Mouse (Mus musculus) mouse embryonic stem cell (cell line): ENCODE data around the gene Per1.

ENCODE experiments used
- in situ Hi-C, 2 experiments: fragments of 300-500 bp; cut with MboI; formaldehyde crosslinking; loops; 1 replicate in 1 of 2; 3 replicates in 1 of 2; pipeline ENCODE4 v1.14.3; 2019 to 2020; ENCODE audit warnings: low sequenced_read_pairs in 2 of 2, low pct_unique_long_range_greater_than_20kb in 1 of 2, mixed read lengths in 1 of 2; ENCODE audit not compliant: unreplicated experiment in 1 of 2

The Per1 gene

DNA sequence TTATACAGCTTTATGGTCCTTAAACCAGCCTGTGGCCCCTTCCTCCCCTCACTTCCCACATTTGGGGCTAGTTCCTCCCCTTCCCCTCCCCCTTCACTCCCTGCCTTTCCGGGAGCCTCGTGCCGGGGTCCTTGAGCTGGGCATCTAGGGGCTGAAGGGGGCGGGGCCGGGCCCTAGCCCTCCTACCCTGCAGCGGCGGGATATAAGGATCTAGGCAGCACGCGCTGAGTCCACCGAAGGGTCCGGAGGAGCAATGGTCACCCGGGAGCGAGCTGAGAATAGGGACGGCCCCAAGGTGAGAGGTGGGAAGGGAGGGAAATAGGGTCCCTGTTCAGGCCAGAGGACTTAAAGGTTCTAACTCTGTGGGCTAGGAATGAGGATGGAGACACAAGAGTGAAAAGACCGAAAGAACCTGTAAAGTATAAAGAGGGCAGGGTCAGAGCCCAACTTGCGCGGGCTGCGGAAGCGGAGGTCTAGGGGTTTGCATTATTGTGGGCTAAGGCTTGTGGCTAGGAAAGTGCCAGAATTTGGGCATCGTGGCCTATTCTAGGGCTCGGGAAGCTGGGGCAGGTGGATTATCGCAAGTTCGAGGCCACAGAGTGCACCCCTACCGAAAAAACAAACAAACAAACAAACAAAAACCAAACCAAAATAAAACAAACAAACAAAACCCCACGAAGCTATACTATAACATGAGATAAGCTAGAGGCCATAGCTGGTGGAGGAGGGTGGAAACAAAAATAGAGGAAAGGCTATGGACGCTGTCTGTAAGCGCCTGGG lies 25.4 kb downstream of the Per1 start, which contains the start of gene Hes7:
Gene Hes7 (plus strand): TSS at position 184 of the 780 bp plus-strand sequence.
- in situ Hi-C loops = no loop called here

DNA sequence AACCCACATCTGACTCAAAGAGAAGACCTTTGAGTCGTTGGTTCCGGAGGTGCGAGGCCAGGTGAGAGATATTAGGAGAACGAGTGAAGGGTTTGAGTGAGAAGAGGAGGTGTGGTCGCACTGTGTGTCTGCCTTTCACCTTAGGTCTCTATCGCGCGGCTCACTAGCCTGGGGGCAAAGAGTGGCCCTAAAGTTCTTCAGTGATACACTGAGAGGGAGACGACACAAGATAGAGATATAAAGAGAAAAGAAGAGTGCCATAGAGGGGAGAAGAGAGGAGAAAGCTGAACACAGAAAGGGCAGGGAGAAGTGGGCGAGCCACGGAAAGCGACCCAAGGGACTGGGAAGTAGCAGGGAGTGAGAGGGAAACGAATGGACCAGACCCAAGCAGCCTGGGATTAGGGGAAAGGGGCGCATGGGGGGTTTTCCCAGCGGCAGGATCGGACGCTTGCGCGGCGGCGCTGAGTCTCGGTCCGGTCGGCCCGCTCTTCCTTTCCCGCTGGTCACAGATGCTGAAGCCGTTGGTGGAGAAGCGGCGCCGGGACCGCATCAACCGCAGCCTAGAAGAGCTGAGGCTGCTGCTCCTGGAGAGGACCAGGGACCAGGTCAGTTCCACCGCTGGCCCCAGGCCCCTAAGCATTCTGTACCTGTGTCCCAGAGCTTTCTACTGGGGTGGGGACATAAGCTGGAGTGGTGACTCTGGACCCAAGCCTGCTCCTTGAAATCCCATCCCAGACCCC lies 26.2 kb downstream of the Per1 start:
- in situ Hi-C loops = no loop called here

DNA sequence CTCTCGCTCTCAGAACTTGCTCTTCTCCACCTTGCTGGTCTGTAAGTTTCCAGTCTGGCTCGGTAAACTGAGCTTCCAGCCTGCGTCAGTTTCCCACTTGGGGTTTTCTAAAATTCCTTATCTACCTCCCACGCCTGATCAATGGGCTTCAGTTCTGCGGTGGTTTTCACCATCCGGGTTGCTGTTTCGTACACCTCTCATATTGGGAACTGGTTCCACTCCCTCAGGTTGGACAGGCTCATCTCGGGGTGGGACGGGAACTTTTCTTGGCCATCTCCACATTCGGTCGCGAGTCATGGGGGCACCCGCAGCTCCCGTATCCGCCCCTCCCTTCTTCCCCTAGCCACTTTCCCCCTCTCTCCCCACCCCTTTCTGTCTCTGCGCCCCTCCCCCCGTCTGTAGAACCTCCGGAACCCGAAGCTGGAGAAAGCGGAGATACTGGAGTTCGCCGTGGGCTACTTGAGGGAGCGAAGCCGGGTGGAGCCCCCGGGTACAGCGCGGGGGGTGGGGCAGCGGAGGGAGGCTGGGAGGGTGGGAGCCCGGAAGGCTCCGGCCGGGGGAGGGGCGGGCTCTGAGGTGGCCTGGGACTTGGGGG lies 26.8 kb downstream of the Per1 start:
- in situ Hi-C loops = no loop called here

DNA sequence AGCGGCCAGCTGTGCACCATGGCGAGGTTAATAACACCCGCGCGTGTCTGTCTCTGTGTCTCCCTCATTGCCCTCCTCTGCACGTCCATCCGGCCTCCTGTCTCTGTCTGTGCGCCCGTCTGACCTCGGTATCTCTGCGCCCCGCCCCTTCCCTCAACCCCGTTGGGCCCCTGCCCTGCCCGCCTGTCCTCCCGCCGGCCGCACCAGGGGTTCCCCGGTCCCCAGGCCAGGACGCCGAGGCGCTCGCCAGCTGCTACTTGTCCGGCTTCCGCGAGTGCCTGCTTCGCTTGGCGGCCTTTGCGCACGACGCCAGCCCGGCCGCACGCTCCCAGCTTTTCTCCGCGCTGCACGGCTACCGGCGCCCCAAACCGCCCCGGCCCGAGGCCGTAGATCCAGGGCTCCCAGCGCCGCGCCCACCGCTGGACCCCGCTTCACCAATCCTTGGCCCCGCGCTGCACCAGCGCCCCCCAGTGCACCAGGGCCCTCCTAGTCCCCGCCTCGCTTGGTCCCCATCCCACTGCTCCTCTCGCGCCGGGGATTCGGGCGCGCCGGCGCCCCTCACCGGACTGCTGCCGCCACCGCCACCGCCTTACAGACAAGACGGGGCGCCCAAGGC lies 27.4 kb downstream of the Per1 start, which contains the start of gene 9130213A22Rik:
Gene 9130213A22Rik (minus strand): TSS at position 254 of the 616 bp plus-strand sequence.
- in situ Hi-C loops = no loop called here

DNA sequence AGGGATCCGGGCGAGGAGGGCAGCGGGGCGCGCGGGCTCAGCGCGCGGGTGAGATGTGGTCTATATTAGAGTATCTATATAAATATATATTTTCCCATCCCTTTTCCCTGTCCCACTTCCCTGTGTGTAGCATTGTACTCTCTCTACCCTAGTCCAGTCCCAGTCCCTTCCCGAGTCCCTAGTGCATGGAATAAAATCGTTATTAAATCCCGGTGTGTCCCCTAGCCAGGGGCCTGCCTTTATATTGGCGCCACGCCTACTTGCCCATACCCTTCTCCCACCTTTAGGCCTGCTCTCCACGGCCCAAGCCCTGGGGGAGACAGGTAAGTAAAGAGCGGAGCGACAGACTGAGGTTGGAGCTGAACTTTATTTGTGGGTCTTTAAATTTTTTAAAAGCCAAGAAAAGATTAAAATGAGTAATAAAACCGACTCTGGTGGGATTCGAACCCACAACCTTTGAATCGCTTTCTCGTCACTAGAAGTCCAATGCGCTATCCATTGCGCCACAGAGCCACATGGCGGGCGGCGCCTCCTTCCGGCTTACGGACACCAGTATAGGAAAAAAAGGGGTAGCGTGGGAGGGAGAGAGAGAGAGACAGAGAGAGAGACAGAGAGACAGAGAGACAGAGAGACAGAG lies 28.2 kb downstream of the Per1 start:
- in situ Hi-C loops = no loop called here

DNA sequence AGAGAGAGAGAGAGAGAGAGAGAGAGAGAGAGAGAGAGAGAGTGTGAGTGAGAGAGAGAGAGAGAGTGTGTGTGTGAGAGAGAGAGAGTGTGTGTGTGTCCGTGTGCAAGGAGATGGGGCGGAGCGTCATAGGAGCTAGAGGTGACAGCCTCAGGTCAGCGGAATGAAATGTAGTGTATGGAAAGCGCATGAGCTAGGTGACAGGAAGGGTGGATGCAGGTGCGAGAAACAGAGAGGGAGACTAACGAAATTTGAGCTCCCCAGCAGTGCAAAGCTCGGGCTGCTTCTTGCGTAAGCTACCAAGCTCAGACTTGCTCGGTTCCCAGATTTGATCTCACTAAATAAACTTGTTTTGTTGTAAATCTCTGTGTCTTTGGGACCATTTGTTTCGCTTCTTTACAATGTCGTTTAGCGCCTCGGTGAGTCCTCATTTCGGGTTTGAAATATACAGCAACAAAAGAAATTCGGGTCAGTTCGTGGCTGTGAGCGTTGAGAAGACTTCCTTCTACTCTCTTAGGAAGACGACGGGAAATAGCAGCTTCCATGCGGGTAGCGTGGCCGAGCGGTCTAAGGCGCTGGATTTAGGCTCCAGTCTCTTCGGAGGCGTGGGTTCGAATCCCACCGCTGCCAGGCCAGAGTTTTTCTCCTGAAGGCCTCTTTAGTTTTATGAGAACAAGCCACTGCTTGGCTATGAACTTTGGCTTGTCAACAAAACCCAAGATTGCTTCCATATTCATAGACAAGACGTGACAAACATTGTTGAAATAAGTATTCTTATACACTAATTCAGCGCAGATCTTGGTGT lies 28.9 kb downstream of the Per1 start:
- in situ Hi-C loops = no loop called here

DNA sequence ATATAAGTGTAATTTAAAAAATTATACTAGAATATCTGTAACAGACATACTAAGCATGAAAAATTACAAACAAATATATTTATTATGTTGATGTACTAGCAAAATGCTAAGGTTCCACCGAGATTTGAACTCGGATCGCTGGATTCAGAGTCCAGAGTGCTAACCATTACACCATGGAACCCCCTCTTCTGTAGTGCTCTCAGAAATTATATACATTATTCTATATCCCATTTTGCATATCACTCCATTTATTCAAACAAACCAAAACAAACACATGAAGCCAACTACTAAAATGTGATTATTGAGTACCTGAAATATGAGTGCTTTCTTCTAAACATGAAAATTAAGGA lies 29.5 kb downstream of the Per1 start:
- in situ Hi-C loops = no loop called here

DNA sequence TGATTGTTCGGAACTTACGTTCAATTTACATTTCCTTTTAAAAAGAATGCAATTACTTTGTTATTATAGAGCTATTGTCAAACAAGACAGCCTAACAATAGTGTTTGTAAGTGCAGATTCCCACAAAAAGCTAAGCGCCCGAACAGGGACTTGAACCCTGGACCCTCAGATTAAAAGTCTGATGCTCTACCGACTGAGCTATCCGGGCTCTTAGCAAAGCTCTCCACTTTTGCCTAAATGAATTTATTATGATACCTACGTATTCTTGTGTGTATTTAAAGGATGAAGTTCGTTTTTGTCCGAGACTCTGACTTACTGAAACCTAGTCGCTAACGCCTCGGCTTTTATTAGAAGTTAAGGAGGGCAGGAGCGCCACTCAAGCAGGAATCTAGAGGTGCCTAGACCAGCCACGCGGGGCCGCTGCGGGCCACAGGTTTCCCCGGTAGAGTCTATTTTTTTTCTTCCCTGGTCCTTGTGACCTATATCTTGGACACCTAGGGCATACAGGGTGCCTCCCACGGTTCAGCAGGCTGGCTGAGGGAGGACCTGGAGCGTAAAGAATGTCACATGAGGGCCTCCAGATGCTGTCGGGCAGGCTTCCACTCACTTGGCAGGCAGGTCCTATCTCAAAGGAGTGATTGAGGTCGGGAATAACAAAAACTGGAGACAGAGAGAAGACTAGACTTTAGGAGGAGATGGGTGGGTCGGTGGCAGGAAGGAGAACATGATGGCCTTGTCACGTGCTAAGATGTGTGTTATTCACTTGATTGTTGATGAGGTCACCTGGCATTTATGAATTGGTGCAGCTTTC lies 30.2 kb downstream of the Per1 start:
- in situ Hi-C loops = no loop called here

DNA sequence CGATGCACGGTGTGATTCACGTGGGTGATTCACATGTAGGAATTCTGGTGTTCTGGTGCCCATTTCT lies 30.7 kb downstream of the Per1 start, which contains the start of gene Aloxe3:
Gene Aloxe3 (plus strand): TSS at position 45 of the 67 bp plus-strand sequence.
- in situ Hi-C loops = no loop called here

DNA sequence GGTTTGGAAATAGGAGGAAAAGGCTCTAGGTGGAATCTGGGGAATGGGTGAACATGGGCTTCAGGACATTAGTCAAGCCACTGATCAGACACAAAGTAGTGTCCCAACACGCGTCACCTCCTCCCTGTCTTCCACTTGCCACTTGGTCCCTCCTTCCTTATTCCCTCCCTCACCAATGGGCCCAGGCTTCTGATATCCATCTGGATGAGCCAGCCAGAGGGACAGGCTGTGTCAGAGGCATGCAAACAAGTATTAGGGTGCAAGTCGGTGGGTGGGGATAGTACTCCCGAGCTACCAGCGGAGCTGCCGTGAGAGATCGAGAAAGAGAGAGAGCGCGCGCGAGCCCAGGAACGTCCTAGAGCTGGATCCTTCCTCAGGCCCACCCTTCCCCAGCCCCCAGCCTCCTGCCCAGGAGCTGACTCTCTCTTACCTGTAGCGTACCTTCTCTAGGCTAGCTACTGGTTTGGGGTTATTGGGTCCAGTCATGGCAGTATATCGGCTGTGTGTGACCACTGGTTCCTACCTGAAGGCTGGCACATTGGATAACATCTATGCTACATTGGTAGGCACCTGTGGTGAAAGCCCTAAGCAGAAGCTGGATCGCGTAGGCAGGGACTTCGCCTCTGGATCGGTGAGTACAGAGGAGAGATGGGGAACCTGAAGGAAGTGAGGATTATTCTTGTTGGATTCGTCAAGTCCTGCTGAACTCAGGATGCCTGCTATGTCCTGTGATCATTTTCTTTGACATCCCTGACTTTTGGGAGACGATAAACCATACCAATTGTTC lies 31.1 kb downstream of the Per1 start:
- in situ Hi-C loops = no loop called here

DNA sequence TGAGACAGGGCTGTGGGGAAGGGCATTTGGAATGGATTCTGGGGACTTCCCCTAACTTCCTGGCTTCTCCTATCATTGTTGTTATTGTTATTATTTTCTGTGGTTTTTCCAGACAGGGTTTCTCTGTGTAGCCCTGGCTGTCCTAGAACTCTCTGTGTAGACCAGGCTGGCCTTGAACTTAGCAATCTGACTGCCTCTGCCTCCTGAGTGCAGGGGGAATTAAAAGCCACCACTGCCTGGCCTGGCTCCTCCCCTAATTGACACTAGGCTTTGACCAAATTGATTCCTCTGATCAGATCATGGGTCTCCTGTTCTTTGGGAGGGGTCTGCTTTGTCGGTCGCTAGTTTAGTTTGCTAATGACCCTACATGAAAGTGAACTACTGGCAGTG lies 31.7 kb downstream of the Per1 start:
- in situ Hi-C loops = no loop called here

DNA sequence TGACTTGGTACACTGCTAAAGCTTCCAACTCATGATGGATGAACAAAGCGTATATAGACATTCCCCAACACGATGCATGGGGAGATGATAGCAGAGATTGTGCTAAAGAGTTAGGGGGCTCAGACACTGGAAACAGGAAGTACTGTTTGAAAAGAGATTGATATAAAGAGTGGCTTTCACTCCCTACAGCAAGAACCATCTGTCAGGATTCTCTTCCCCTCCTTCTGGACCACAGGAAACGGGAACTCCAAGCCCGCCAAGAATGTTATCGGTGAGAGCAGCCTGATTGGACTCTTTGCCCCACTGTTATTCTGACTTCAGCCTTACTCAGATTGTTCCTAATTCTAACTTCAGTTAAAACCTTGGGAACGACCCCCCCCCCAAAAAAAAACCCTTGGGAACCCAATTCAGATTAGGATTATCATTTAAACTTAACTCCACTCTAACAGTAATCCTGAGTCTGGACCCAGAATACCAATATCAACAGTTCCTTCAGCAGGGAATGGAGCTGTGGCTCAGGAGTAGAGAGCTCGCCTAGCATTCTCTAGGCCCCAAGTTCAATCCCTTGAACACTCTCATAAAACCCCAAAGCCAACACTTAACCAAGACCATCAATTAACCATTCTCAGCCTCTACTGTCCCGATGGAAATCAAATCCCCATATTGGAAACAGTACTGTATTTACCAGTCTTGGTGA lies 33.6 kb downstream of the Per1 start:
- in situ Hi-C loops = no loop called here

DNA sequence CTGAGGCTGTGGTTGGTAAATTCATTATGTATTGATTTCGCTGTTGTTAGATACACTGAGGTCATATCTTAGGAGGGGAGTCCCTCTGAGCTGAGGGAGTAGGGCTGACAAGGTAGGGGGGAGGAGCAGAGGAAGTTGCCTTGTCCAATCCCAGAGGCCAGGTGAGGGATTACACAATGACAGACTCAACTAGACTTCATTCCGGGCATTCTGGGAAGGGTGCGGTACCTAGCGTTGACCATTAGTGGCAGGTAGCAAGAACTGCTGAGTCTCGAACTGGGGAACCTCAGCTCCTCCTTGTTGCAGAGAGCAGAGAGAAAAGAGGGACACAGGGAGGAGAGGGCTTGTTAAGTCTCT lies 38.5 kb downstream of the Per1 start:
- in situ Hi-C loops = no loop called here

DNA sequence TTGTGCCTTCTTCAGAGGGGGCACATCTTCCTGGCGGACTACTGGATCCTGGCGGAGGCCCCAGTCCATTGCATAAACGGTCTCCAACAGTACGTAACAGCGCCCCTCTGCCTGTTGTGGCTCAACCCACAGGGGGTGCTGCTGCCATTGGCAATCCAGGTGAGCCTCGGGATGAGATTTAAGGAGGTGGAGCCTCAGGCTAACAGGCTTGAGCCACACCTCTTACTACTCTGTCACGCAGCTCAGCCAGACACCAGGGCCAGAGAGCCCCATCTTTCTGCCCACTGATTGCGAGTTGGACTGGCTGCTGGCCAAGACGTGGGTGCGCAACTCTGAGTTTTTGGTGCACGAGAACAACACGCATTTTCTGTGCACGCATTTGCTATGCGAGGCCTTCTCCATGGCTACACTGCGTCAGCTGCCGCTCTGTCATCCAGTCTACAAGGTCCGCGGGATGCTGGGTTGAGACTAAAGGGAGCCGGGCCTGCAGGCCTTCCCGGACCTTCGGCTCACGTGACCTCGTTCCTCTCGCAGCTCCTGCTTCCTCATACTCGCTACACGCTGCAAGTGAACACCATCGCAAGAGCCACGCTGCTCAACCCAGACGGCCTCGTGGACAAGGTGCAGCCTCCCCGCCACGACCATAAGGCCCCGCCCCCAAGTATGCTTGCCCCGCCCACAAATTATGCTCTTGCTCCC lies 39.1 kb downstream of the Per1 start:
- in situ Hi-C loops = no loop called here

DNA sequence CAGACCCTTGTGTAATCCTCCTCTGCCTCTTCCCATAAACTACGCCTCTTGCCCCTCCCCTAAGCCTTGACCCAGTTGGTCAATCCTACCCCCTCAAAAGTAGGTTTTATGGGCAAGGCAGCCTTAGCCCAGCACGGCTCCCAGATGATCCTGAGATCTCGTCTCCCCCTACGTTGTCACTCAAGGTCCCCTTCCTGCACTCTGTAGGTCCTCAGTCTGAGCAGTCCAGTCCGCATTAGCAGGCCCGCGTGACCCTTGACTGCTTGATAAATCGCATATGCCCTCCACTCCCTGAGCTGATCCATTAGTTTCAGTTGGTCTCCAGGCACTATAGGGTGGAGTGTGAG lies 39.6 kb downstream of the Per1 start:
- in situ Hi-C loops = no loop called here

DNA sequence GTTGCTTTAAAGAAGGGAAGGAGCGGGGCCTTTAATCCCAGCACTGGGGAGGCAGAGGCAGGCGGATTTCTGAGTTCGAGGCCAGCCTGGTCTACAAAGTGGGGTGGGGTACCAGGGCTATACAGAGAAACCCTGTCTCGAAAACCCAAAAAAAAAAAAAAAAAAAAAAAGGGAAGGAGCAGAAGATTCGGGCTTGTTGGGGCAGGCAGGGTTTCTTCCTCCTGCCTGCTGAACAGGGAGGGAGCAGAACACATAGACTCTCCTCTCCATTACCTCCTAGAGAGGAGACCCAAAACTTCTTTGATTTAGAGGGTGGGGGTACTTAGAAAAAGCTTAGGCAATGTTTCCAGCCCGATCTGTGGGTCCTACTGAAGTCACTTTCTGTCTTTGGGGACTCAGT lies 40.3 kb downstream of the Per1 start:
- in situ Hi-C loops = no loop called here
